Mouse (Mus musculus): ENCODE results near the gene Phactr1.

The Phactr1 gene

DNA sequence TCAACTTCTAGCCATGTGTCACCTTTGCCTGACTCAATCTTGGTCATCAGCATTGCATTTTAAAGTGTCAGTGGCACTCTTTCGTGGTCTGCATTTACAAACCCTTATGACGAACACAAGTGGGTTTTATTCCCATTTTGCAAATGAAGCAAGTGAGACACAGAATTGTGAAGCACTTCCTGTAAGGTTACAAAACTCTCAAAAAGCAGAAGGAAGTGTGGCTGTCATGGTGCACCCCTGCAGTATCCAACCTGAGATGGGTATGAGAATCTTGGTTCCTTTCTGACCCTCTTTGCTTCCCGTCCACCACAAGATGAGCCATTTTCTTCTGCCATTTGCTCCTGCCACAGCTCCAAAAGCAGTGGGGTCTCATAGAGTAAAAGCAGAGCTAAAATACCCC lies 295.7 kb downstream of the Phactr1 start:
- DNase-seq (ENCODE audit: low read depth, low spot score): no peak

DNA sequence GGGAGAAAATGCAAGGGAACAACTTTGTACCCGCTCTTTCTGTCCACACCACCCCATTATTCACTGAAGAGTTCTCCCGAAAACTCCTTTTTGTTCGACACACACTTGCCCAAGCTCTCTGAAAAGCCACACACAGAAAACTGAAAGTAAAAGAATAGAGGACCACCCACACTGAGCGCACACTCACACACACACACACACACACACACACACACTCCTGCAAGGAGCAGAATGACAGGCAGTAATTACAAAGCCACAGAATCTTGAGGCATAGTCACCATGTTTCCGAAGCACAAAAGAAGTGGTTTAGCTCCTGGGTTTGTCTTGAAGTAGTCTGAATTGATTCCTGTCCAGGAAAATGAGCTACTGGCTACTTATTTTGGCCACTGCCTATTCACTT lies 296.5 kb downstream of the Phactr1 start:
- no peak for DNase-seq (ENCODE audit: low read depth, low spot score)

GRCm38 (mm10) chr13:42980581-42980980 lies 300.2 kb downstream of the Phactr1 start:
- no peak for DNase-seq (ENCODE audit: low read depth, low spot score)

GRCm38 (mm10) chr13:42982646-42983045 lies 302.2 kb downstream of the Phactr1 start:
- no peak for DNase-seq (ENCODE audit: low read depth, low spot score)

DNA sequence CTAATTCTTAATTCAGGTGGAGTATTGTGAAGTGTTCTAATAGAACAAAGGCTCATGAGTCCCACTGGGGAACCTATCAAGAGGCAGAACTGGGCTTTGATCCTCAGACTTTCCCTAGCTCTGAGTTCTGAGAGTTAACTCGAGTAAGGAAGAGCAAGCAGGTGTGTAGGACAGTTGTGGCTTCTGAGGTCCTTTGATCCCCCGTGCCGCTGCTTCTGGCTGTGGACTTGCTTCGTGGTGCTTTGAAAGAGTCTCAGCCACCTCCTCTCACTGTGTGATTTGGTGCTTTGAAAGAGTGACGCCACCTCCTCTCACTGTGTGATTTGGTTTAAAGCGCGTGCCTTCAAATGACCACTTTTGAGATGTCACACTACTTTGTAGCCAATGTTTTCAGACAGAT lies 305.4 kb downstream of the Phactr1 start:
- no peak for DNase-seq (ENCODE audit: low read depth, low spot score)

DNA sequence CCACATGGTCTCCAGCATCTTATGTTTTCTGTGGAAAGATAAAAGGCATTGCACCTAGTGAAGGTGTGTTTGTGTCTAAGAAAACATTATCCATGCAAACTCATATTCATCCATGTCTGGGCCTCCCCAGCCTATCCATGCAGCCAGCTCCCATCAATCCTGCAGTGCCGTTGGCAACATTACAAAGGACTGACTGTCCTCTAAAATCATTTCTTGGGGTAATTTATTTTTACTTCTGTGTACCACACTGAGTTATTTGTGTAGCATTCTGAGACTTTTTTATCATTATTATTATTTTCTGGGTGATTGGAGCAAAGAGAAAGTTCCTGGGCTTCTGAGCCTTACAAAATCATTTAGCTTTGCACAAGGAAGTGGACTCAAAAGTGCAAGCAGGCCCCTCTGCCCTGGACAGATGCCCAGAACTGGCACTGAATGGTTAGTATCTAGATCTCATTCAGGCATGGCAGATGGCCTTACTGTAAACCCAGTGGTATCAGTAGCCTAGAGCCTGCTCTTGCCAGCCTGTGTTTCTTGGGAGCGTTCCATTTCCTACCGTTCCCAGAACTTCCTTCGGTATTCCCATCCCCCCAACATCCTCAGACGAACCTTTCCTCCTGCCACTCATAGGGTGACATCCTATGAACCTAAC lies 307.6 kb downstream of the Phactr1 start:
- no peak for DNase-seq (ENCODE audit: low read depth, low spot score)

DNA sequence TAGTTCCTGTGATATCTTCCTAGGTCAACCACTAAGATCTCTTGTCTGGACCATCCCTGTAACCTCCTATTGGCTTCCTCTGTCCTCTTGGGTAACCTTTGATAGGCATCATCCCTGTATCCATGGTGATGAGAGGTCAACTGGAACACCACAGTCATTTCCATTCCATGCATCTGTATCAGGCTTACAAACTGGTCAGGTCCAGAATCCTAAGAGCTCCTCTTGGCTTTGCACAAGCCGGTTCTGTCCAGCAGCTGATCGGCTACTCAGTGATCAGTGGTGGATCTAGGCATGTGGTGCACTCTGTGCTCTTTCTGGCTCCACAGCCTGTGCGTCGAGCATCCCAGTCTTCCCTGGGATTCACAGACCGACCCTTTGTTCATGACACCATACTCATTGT lies 309.1 kb downstream of the Phactr1 start:
- DNase-seq (ENCODE audit: low read depth, low spot score): no peak

DNA sequence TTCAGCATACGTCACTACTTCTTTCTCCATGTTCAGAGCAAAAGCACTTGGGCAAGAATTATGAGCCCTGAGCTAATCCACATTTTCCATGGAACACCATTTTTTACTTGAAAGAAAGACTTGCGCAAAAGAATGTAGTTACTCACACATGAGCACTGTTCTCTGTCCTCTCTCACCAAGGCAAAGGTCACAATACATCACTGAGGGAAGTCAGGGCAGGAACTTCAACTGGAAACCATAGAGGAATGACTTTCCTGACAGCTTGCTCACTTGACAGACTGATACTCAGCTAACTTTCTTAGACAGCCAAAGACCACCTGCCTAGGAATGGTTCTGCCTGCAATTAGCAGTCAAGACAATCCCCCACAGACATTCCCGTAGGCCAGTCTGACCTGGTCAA lies 309.6 kb downstream of the Phactr1 start:
- DNase-seq (ENCODE audit: low read depth, low spot score): no peak

DNA sequence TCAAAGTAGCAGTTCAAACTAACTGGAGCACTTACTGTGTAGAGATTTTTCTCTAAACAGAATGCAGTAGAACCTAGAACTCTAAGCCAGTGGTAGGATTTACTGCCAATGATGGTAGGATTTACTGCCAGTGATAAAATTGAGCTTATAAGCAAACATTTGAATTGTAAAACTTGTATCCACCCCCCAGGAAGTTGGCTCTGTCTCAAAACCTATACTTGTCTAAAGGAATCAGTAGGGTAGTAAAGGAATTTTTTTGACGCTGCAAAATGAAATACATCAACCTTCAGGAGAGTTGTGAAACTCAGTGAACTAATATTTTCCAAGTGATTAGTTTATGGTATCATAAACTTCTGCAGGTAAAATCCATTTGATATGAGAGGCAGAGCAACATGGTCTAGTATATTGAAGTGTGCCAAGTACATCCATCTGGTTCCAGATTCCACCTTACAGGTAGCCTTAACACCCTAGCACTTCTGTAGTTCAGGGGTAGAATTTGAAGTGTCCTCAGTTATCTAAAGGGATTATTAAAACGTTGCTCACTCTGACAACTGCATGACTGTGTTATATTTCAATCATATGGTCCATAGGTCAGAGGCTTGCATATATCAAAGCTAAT lies 310.2 kb downstream of the Phactr1 start:
- no peak for DNase-seq (ENCODE audit: low read depth, low spot score)

- DNase-seq (ENCODE audit: low read depth, low spot score): no peak
Observed at GRCm38 (mm10) chr13:42991164-42991563, 310.7 kb downstream of the Phactr1 start.

DNA sequence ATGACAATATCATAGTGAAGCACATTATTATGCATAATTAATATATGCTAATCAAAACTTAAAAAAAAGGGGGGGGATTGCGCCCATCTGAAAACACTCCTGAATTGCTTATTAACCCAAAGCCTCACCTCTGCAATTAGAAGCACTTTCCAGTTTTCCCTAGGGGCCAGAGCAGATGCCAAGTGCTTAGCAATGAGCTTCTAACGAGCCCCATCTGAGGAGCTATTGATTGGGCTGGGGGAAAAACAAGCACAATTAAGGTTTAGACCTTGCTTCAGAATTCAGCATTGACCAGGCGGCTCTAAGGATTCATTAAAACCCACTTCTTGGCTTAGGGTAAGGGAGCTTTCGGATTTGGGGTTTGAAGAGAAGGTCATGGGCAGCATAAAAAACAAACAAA lies 311.9 kb downstream of the Phactr1 start:
- DNase-seq (ENCODE audit: low read depth, low spot score): no peak

GRCm38 (mm10) chr13:42994276-42994675 lies 313.9 kb downstream of the Phactr1 start:
- DNase-seq (ENCODE audit: low read depth, low spot score): no peak

DNA sequence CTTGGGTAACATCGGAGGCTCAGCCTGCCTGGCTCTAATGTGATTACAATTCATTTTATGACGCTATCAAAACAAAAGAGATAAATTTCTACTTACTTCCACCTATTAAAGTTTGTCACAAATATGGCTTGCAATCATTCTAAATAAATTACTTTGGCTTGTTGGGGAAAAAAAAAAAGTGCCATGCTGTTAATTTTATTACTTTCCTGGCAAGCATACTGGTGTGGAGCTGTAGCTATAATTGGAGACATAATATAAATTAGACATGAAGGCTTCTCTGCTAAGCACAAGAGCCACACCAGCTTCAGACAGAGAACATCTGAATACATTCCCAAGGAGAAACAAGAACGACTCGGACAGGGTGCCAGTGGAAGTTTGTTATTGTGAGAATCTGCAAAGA lies 315.8 kb downstream of the Phactr1 start:
- DNase-seq (ENCODE audit: low read depth, low spot score): no peak

DNA sequence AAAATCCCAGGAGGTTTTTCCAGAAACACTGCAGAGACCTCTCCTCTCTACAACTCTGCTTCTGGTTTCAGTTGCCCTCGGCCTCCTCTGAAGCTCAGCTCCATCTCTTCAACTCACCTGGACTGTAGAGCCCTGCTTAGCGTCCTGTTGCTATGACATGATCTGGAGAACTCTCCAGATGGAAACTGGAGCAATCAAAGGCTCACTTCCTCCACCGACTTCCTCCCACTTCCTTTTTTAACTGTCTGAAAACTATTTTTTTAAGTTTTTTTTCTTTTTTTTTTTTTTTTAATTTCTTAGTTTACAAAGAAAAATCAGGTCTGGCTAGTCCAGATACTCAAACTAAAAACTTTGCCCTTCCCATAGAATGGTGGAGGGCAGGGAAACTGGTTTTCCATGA lies 318.9 kb downstream of the Phactr1 start:
- no peak for DNase-seq (ENCODE audit: low read depth, low spot score)

DNA sequence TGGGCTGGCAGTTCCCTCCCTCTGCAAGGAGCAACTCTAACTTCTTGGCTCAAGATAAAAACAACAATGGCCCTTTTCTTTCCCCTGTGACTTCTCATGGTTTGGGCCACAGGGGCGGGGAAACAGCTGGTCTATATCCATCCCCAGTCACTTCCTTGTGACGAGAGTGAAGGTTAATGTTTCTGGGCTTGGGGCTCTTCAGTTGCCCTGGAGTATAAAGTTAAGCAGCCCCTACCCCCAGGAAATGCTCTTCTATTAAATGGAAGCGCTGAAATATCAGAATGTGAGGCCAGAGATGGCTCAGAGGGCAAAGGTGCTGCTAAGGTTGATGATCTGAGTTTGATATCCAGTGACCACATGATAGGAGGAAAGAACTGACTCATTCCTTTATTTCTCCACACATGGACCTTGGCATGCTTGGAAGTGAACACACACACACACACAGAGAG lies 324.7 kb downstream of the Phactr1 start:
- no peak for DNase-seq (ENCODE audit: low read depth, low spot score)

DNA sequence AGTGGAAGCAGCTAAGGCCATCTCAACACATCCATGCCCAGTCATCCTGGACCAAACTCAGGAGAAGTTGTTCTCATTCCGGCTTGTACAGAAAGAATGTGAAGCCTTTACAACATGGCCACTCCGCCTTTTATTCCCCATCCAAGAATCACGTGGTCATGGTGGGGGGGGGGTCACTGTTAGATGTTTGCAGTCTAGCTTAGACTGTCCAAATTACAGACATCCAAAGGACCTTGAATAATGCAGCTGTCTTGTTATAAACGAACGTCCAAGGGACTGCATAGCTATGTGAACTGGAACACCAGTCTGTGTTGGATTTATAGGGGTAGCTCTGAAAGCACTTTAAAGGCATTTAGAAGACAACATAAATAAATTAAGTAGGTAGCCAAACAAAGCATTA lies 328.0 kb downstream of the Phactr1 start:
- DNase-seq (ENCODE audit: low read depth, low spot score): no peak

- DNase-seq (ENCODE audit: low read depth, low spot score): no peak
Observed at GRCm38 (mm10) chr13:43009596-43009995, 329.2 kb downstream of the Phactr1 start.

DNA sequence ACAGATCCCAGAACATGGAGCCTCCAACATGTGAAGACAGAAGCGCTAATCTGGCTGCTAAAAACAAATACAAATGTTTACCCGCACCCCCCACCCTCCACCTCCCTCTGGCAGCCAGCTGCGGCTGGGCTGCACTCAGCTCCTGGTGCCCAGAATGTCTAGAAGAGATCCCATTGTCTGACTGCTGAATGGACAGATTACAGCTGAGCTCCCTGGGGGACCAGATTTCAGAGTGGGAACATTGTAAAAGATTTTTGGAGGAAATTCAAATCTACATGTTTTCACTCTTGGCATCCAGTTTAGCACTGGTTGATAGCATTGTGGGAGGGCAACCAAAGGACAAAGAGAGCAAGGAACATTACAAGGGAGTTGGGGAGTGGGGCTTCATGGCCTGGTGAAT lies 331.1 kb downstream of the Phactr1 start:
- no peak for DNase-seq (ENCODE audit: low read depth, low spot score)

GRCm38 (mm10) chr13:43013984-43014383 lies 333.6 kb downstream of the Phactr1 start:
- DNase-seq (ENCODE audit: low read depth, low spot score): no peak

- no peak for DNase-seq (ENCODE audit: low read depth, low spot score)
Observed at GRCm38 (mm10) chr13:43015768-43016167, 335.3 kb downstream of the Phactr1 start.

GRCm38 (mm10) chr13:43018863-43019262 lies 338.4 kb downstream of the Phactr1 start:
- no peak for DNase-seq (ENCODE audit: low read depth, low spot score)

- no peak for DNase-seq (ENCODE audit: low read depth, low spot score)
Observed at GRCm38 (mm10) chr13:43021031-43021430, 340.6 kb downstream of the Phactr1 start.

- no peak for DNase-seq (ENCODE audit: low read depth, low spot score)
Observed at GRCm38 (mm10) chr13:43023005-43023404, 342.6 kb downstream of the Phactr1 start.

GRCm38 (mm10) chr13:43027568-43027967 lies 347.1 kb downstream of the Phactr1 start:
- DNase-seq (ENCODE audit: low read depth, low spot score): no peak
